Mouse (Mus musculus): ENCODE measurements around the gene Net1.

DNA sequence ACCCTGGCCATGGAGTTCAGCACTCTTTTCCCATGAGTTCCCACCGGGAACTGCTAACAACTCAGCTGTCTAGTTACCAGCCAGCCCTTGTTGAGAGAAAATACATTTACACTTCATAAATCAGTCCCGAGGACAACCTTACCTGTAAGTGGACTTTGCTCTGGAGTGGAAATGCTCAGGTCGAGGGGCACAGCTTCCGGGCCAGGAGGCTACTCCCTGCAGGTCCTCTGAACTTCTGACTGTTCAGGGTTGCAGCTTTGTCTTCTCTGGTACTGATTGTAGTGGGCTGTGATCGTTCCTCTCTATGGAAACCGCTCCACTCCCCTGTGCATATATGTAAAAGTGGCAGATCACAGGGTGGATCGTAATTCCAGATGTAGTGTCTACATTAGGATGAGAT lies 26.7 kb upstream of the Net1 start:
- no peak for TF ChIP-seq CTCF (IDR thresholded peaks at IDR 0.05; ENCODE audit: low read depth)
- no peak for TF ChIP-seq EP300 (IDR thresholded peaks at IDR 0.05; ENCODE audit: low read depth)

Data from heart, postnatal 0 days (tissue).